Mouse (Mus musculus): ENCODE results near the gene Pih1d2.

GRCm38 (mm10) chr9:50666442-50666841, 49.3 kb downstream of the Pih1d2 start:
- TF ChIP-seq CTCF (IDR thresholded peaks at IDR 0.05; ENCODE audit: low read depth, low read length) (no peak), TAL1 (conservative IDR thresholded peaks at IDR 0.05; ENCODE audit: low read depth, low read length) (no peak), GATA1 (IDR thresholded peaks at IDR 0.05; ENCODE audit: borderline replicate concordance, low read length) (no peak), GATA2 (IDR thresholded peaks at IDR 0.05; ENCODE audit: borderline replicate concordance, low read depth, low read length) (no peak), POLR2AphosphoS5 (IDR thresholded peaks at IDR 0.05; ENCODE audit: insufficient replicate concordance, low read depth, low read length) (no peak)

Data from G1E (cell line).